In the genomic region with DNA sequence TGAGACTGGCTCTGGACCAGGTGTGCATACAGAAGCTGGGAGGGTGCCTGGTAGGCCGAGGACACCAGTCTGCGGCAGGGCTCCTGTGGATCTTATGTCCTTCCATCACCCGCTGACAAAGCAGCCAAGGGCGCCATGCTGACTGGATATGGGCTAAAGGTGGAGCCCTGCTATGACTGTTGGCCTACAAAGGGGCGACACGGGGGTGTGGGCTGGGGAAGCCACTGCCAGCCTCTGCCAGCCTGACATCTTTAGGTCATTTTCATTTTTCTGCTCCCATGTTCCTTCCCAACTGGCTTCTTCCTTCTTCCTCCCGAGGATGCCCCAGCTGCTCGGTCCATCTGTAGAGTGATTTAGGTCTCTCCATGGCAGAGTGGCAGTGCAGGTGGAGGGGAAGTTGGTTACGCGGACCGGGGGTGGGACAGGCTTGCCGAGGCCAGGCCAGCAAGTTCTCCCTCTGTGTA, we compare ENCODE assay signal across 12 mouse cellular contexts.
DNase-seq lines count a peak whose midpoint lies in the region; ATAC-seq lines count a peak whose summit lies in the region.
"Had no signal": no experiment of that assay in that cellular context is flagged by ENCODE, and none has a peak within 500 bp of the region (broad histone marks: within the 10 kb centered on the region; RNA-seq: fewer than 3 reads in every experiment).

No protein-coding gene starts in this region.

- no peaks in the 10 kb centered on the region for H3K36me3 ChIP-seq in liver, embryonic 16.5 days (ENCODE audit: control insufficient read depth, insufficient read depth)

- peaks cover 26% of the 10 kb centered on the region for H3K4me1 ChIP-seq in liver, embryonic 16.5 days (ENCODE audit: control insufficient read depth, low read depth, low read length)

- no peak for ATAC-seq in liver, embryonic 16.5 days (ENCODE audit: low read depth)

- peak; percentile 66 for DNase-seq in cerebellum, adult 11-12 months
- DNase-seq in cerebellum, postnatal 4 days (ENCODE audit: low spot score in 2 of 2): no peak
- peak; percentile 39 for DNase-seq in left cerebral cortex, postnatal 4 days
- DNase-seq in left cerebral cortex, adult 8-10 months (ENCODE audit: low spot score in 2 of 2): no peak
- peak; percentile 47 to 59 for DNase-seq in cerebellum, postnatal 14 days
- no peak for DNase-seq in spleen, adult 18-20 months
- no peak for DNase-seq in embryo, embryonic 10.5 days (ENCODE audit: low spot score)
- DNase-seq: embryo, embryonic 11 days; heart, postnatal 36 days; kidney, adult 18-20 months; lung, postnatal 10 days had no signal

- H3K27ac ChIP-seq in liver, embryonic 16.5 days (ENCODE audit: low read length): no peak overlapping the region

- H3K4me3 ChIP-seq in liver, embryonic 16.5 days (ENCODE audit: low read depth, low read length): no peak overlapping the region

- peak overlapping the region; percentile 11; the same call in 1 of the 2 replicates for H3K4me2 ChIP-seq in liver, embryonic 16.5 days (ENCODE audit: low read depth, low read length)

- H3K27me3 ChIP-seq in liver, embryonic 16.5 days (ENCODE audit: control insufficient read depth, insufficient read depth, low read depth, low read length): no peaks in the 10 kb centered on the region

- WGBS in liver, embryonic 16.5 days (ENCODE audit: insufficient replicate concordance): 64% methylated on average over 12 of the region's 12 CpGs

- no peak overlapping the region for H3K9ac ChIP-seq in liver, embryonic 16.5 days (ENCODE audit: low read depth, low read length)

- intact Hi-C loops in left cerebral cortex, postnatal 4 days (cut with DNase I): no loop called here

- H3K9me3 ChIP-seq in liver, embryonic 16.5 days (replicated peaks; ENCODE audit: control insufficient read depth, low read length): no peaks in the 10 kb centered on the region

Comparison
In these comparisons a context has a peak if more than half of its experiments do, and no peak if none do; other contexts are left out.
1. DNase-seq: peak in cerebellum, adult 11-12 months (single experiment), left cerebral cortex, postnatal 4 days (single experiment) and cerebellum, postnatal 14 days (2 of 2); none in cerebellum, postnatal 4 days (0 of 2), left cerebral cortex, adult 8-10 months (0 of 2), spleen, adult 18-20 months (0 of 2) and embryo, embryonic 10.5 days (single experiment).